13 mouse cellular contexts compared by ENCODE assay signal in genomic region chr11:95070140-95071107, GRCm38 (mm10). TPM values are rescaled to one million over a fixed set of nuclear protein-coding genes. Genes with fewer than 3 reads are reported as not detected.
A peak's percentile ranks its signal among the peaks of the same experiment; 100 is the strongest.
DNase-seq lines count a peak whose midpoint lies in the region; ATAC-seq and TF ChIP-seq lines count a peak whose summit lies in the region.
"Had no signal": no experiment of that assay in that cellular context is flagged by ENCODE, and none has a peak within 500 bp of the region (broad histone marks: within the 10 kb centered on the region; RNA-seq: fewer than 3 reads in every experiment).

No protein-coding gene starts in this region.

- peaks cover 38% of the 10 kb centered on the region for H3K4me1 ChIP-seq in kidney, postnatal 0 days (replicated peaks; ENCODE audit: insufficient read depth, low read length)

- DNase-seq in embryo, embryonic 10 days (ENCODE audit: low spot score) = peak; percentile 20
- no peak for DNase-seq in embryo, embryonic 9.5 days (ENCODE audit: extremely low spot score)
- no peak for DNase-seq in kidney, postnatal 0 days (ENCODE audit: low spot score)
- no peak for DNase-seq in kidney, postnatal 4 days
- peak; percentile 34 for DNase-seq in 3T3-L1 (ENCODE audit: low read depth, low spot score)
- DNase-seq in gonadal fat pad, adult 2 months (ENCODE audit: low read depth) = peak; percentile 45
- DNase-seq in thymus, postnatal 0 days (ENCODE audit: low spot score) = no peak
- no peak for DNase-seq in layer of hippocampus, adult 9-10 months (ENCODE audit: low spot score)
- DNase-seq: gastrocnemius, postnatal 25 days; kidney, adult 18-20 months; layer of hippocampus, adult 9-11 months had no signal

- 0 out of 2 replicates have a peak overlapping the region, but pooled peaks have one; percentile 0 for H3K27ac ChIP-seq in kidney, postnatal 0 days

- H3K27me3 ChIP-seq in kidney, postnatal 0 days (ENCODE audit: insufficient read depth, low read length) = no peaks in the 10 kb centered on the region

- H3K9me3 ChIP-seq in kidney, postnatal 0 days (replicated peaks; ENCODE audit: low read length) = no peaks in the 10 kb centered on the region

- no peak for ATAC-seq in kidney, postnatal 0 days (replicated peaks; ENCODE audit: low FRiP score, low read depth)

- H3K4me2 ChIP-seq in kidney, postnatal 0 days (ENCODE audit: low read length) = no peak overlapping the region

- no peak for TF ChIP-seq CTCF in kidney, postnatal 0 days (IDR thresholded peaks at IDR 0.05; ENCODE audit: low read depth)

- 0 out of 2 replicates have a peak, but pooled peaks cover 9% of the 10 kb centered on the region for H3K36me3 ChIP-seq in kidney, postnatal 0 days (ENCODE audit: insufficient read depth, low read length)

- no peak overlapping the region for H3K9ac ChIP-seq in kidney, postnatal 0 days (ENCODE audit: low read depth, low read length)

- no peak overlapping the region for H3K4me3 ChIP-seq in kidney, postnatal 0 days (replicated peaks; ENCODE audit: low read depth, low read length)
- H3K4me3 ChIP-seq: megakaryocyte, embryonic 14.5 days had no signal

- 64% methylated on average over 8 of the region's 8 CpGs for WGBS in kidney, postnatal 0 days

RNA-seq across cellular contexts. Expression of gene Itga3, which starts 6.2 kb away (rescaled TPM):
- 24.4 and 26.1 TPM in 2 replicates for polyA plus RNA-seq in kidney, postnatal 0 days (2015; fragmentation: Nextera tagmentation; extraction: Ambion mirVana)
- 38.2 and 41.1 TPM in 2 replicates for polyA plus RNA-seq in gonadal fat pad, adult 2 months (2012; rRNA removed)
- polyA plus RNA-seq in thymus, postnatal 0 days (2015; fragmentation: Nextera tagmentation; extraction: Ambion mirVana) = 6.2 and 7.0 TPM in 2 replicates

RNA-seq across cellular contexts. Expression of gene Pdk2, which starts 29.3 kb away (rescaled TPM):
- 94.5 and 94.7 TPM in 2 replicates for polyA plus RNA-seq in kidney, postnatal 0 days (2015; fragmentation: Nextera tagmentation; extraction: Ambion mirVana)
- 143 and 204 TPM in 2 replicates for polyA plus RNA-seq in gonadal fat pad, adult 2 months (2012; rRNA removed)
- 13.0 and 13.9 TPM in 2 replicates for polyA plus RNA-seq in thymus, postnatal 0 days (2015; fragmentation: Nextera tagmentation; extraction: Ambion mirVana)

RNA-seq across cellular contexts. Expression of gene Dlx3, which starts 49.5 kb away (rescaled TPM):
- 0.45 and 0.62 TPM in 2 replicates for polyA plus RNA-seq in kidney, postnatal 0 days (2015; fragmentation: Nextera tagmentation; extraction: Ambion mirVana)
- polyA plus RNA-seq in gonadal fat pad, adult 2 months (2012; rRNA removed) = 0.07 and 0.29 TPM in 2 replicates
- 0.33 and 0.45 TPM in 2 replicates for polyA plus RNA-seq in thymus, postnatal 0 days (2015; fragmentation: Nextera tagmentation; extraction: Ambion mirVana)
- polyA plus RNA-seq: neural tube, embryonic 14.5 days had no signal

Comparison
In these comparisons a context has a peak if more than half of its experiments do, and no peak if none do; other contexts are left out.
1. DNase-seq: peak in embryo, embryonic 10 days (single experiment), 3T3-L1 (single experiment) and gonadal fat pad, adult 2 months (single experiment); none in embryo, embryonic 9.5 days (single experiment), kidney, postnatal 0 days (single experiment), kidney, postnatal 4 days (0 of 2), thymus, postnatal 0 days (single experiment) and layer of hippocampus, adult 9-10 months (single experiment).